In genomic region chr5:25031456-25031856, GRCm38 (mm10) we compare ENCODE assay signal across 12 mouse cellular contexts.
A peak's percentile ranks its signal among the peaks of the same experiment; 100 is the strongest.
DNase-seq lines count a peak whose midpoint lies in the region; ATAC-seq and TF ChIP-seq lines count a peak whose summit lies in the region.
"Had no signal": no experiment of that assay in that cellular context is flagged by ENCODE, and none has a peak within 500 bp of the region (broad histone marks: within the 10 kb centered on the region; RNA-seq: fewer than 3 reads in every experiment).

No protein-coding gene starts in this region.

- no peak overlapping the region for H3K4me3 ChIP-seq in gastrocnemius, adult 2 months
- no peak overlapping the region for H3K4me3 ChIP-seq in testis, adult 2 months (ENCODE audit: control insufficient read depth, low read depth, low read length)
- no peak overlapping the region for H3K4me3 ChIP-seq in intestine, postnatal 0 days (ENCODE audit: low read depth, low read length)

- no peaks in the 10 kb centered on the region for H3K27me3 ChIP-seq in testis, adult 2 months (ENCODE audit: control insufficient read depth, insufficient read depth, low read length)
- no peaks in the 10 kb centered on the region for H3K27me3 ChIP-seq in intestine, postnatal 0 days (replicated peaks; ENCODE audit: control insufficient read depth, insufficient read depth, low read length)

- TF ChIP-seq CTCF in gastrocnemius, adult 2 months (IDR thresholded peaks at IDR 0.05): no peak
- no peak for TF ChIP-seq CTCF in testis, adult 2 months (IDR thresholded peaks at IDR 0.05; ENCODE audit: control insufficient read depth, insufficient read depth, insufficient replicate concordance, low read depth, low read length)
- TF ChIP-seq CTCF in intestine, postnatal 0 days (IDR thresholded peaks at IDR 0.05; ENCODE audit: low read depth): no peak

- WGBS in intestine, postnatal 0 days: 76% methylated on average over 4 of the region's 4 CpGs

- no peak for TF ChIP-seq POLR2A in testis, adult 2 months (IDR thresholded peaks at IDR 0.05; ENCODE audit: control insufficient read depth, low read depth, low read length)

- peaks cover 1% of the 10 kb centered on the region; the same call in 1 of the 2 replicates for H3K36me3 ChIP-seq in testis, adult 2 months (ENCODE audit: control insufficient read depth, insufficient read depth, low read length)
- H3K36me3 ChIP-seq in intestine, postnatal 0 days (ENCODE audit: control insufficient read depth, insufficient read depth): no peaks in the 10 kb centered on the region

- H3K4me1 ChIP-seq in testis, adult 2 months (ENCODE audit: control insufficient read depth, insufficient read depth, low read length): peaks cover 2% of the 10 kb centered on the region
- H3K4me1 ChIP-seq in intestine, postnatal 0 days (replicated peaks; ENCODE audit: control insufficient read depth, insufficient read depth, low read length): no peaks in the 10 kb centered on the region

- peak; percentile 5 for DNase-seq in gastrocnemius, adult 2 months
- no peak for DNase-seq in gastrocnemius, postnatal 25 days
- DNase-seq in testis, postnatal 10 days (ENCODE audit: low spot score): no peak
- DNase-seq in left cerebral cortex, postnatal 25 days (ENCODE audit: low spot score in 2 of 2): peak; percentile 55 to 74
- DNase-seq in telencephalon, adult 2 months (ENCODE audit: low read depth, low spot score): peak; percentile 60
- no peak for DNase-seq in ovary, postnatal 14 days (ENCODE audit: low spot score)
- DNase-seq: B cell, adult 2 months; embryo, embryonic 11 days; lung, postnatal 14 days; thymus, postnatal 25 days had no signal

- H3K27ac ChIP-seq in gastrocnemius, adult 2 months: no peak overlapping the region
- H3K27ac ChIP-seq in testis, adult 2 months (ENCODE audit: control insufficient read depth, insufficient read depth, low read depth, low read length): 0 out of 2 replicates have a peak overlapping the region, but pooled peaks have one; percentile 11
- no peak overlapping the region for H3K27ac ChIP-seq in intestine, postnatal 0 days (ENCODE audit: low read depth, low read length)

- no peak overlapping the region for H3K9ac ChIP-seq in intestine, postnatal 0 days (ENCODE audit: low read depth, low read length)

- no peak overlapping the region for H3K4me2 ChIP-seq in intestine, postnatal 0 days (replicated peaks; ENCODE audit: low read depth)

- no peaks in the 10 kb centered on the region for H3K9me3 ChIP-seq in intestine, postnatal 0 days (ENCODE audit: control insufficient read depth)

- intact Hi-C loops in gastrocnemius, adult 2 months (cut with DNase I): no loop called here
- intact Hi-C loops in left cerebral cortex, postnatal 25 days (cut with DNase I): no loop called here

- ATAC-seq in intestine, postnatal 0 days: no peak

Comparison
In these comparisons a context has a peak if more than half of its experiments do, and no peak if none do; other contexts are left out.
1. DNase-seq: peak in gastrocnemius, adult 2 months (single experiment), left cerebral cortex, postnatal 25 days (2 of 2) and telencephalon, adult 2 months (single experiment); none in gastrocnemius, postnatal 25 days (single experiment), testis, postnatal 10 days (single experiment) and ovary, postnatal 14 days (single experiment).